In genomic region chr1:74374980-74375379, GRCm38 (mm10) we compare ENCODE assay signal across 14 mouse cellular contexts. TPM values are rescaled to one million over a fixed set of nuclear protein-coding genes. Genes with fewer than 3 reads are reported as not detected.
DNase-seq lines count a peak whose midpoint lies in the region; ATAC-seq and TF ChIP-seq lines count a peak whose summit lies in the region.
"Had no signal": no experiment of that assay in that cellular context is flagged by ENCODE, and none has a peak within 500 bp of the region (broad histone marks: within the 10 kb centered on the region; RNA-seq: fewer than 3 reads in every experiment).

Gene Slc11a1 (plus strand): TSS chr1:74375195.

- no peaks in the 10 kb centered on the region for H3K9me3 ChIP-seq in hindbrain, embryonic 15.5 days
- no peaks in the 10 kb centered on the region for H3K9me3 ChIP-seq in hindbrain, embryonic 10.5 days
- H3K9me3 ChIP-seq in ES-E14 (ENCODE audit: control insufficient read depth, insufficient read depth, low read depth, low read length) = no peaks in the 10 kb centered on the region
- no peaks in the 10 kb centered on the region for H3K9me3 ChIP-seq in lung, embryonic 15.5 days
- H3K9me3 ChIP-seq: limb, embryonic 13.5 days had no signal

- DNase-seq in hindbrain, embryonic 10.5 days (ENCODE audit: low spot score) = no peak
- no peak for DNase-seq in ES-E14 (ENCODE audit: low read depth, low spot score)
- DNase-seq in left cerebral cortex, adult 18-20 months (ENCODE audit: low spot score in 2 of 2) = no peak
- DNase-seq in thymus, adult 18-20 months = no peak
- no peak for DNase-seq in embryo, embryonic 9.5 days (ENCODE audit: extremely low spot score)
- DNase-seq: gastrocnemius, postnatal 36 days; kidney, postnatal 10 days had no signal

- H3K4me3 ChIP-seq in hindbrain, embryonic 15.5 days = no peak within 1 kb of the TSS
- no peak within 1 kb of the TSS for H3K4me3 ChIP-seq in hindbrain, embryonic 10.5 days
- no peak within 1 kb of the TSS for H3K4me3 ChIP-seq in ES-E14 (ENCODE audit: insufficient read depth in 1 of 2, low read depth in 1 of 2, low read length in 2 of 2, poor library complexity in 1 of 2, severe bottlenecking in 1 of 2)
- no peak within 1 kb of the TSS for H3K4me3 ChIP-seq in lung, embryonic 15.5 days
- H3K4me3 ChIP-seq: limb, embryonic 13.5 days had no signal

- WGBS in hindbrain, embryonic 15.5 days = 81% methylated on average over 8 of the region's 8 CpGs
- 83% methylated on average over 8 of the region's 8 CpGs for WGBS in hindbrain, embryonic 10.5 days
- 58% methylated on average over 8 of the region's 8 CpGs for WGBS in lung, embryonic 15.5 days

- H3K36me3 ChIP-seq in hindbrain, embryonic 15.5 days = no peaks in the 10 kb centered on the region
- H3K36me3 ChIP-seq in hindbrain, embryonic 10.5 days = no peaks in the 10 kb centered on the region
- no peaks in the 10 kb centered on the region for H3K36me3 ChIP-seq in ES-E14 (ENCODE audit: control insufficient read depth, insufficient read depth, low read length, poor library complexity, severe bottlenecking)
- no peaks in the 10 kb centered on the region for H3K36me3 ChIP-seq in lung, embryonic 15.5 days
- H3K36me3 ChIP-seq: limb, embryonic 13.5 days had no signal

- no peak within 1 kb of the TSS for H3K9ac ChIP-seq in hindbrain, embryonic 15.5 days
- no peak within 1 kb of the TSS for H3K9ac ChIP-seq in ES-E14 (ENCODE audit: insufficient read depth, low read depth, low read length, poor library complexity, severe bottlenecking)
- H3K9ac ChIP-seq in lung, embryonic 15.5 days = no peak within 1 kb of the TSS
- H3K9ac ChIP-seq: limb, embryonic 13.5 days had no signal

- in situ Hi-C loops in ES-E14 (cut with MboI; ENCODE audit: low sequenced_read_pairs in 2 of 2, unreplicated experiment in 2 of 2) = no loop called here

- 0 out of 2 replicates have a peak, but pooled peaks have one; percentile 34 for ATAC-seq in hindbrain, embryonic 15.5 days (ENCODE audit: low FRiP score, low read depth)
- ATAC-seq in common myeloid progenitor, adult 5-6 weeks (replicated peaks; ENCODE audit: low read depth, poor library complexity, severe bottlenecking) = peak; percentile 58
- ATAC-seq in lung, embryonic 15.5 days (ENCODE audit: borderline replicate concordance, extremely low read depth, low FRiP score, low TSS enrichment) = 0 out of 2 replicates have a peak, but pooled peaks have one; percentile 24
- ATAC-seq: forebrain, embryonic 14.5 days; hindbrain, postnatal 0 days; midbrain, embryonic 16.5 days had no signal

- no peaks in the 10 kb centered on the region for H3K4me1 ChIP-seq in hindbrain, embryonic 15.5 days (replicated peaks)
- H3K4me1 ChIP-seq in hindbrain, embryonic 10.5 days (replicated peaks) = peaks cover 23% of the 10 kb centered on the region
- peaks cover 0 to 10% of the 10 kb centered on the region in 2 experiments; a peak in 2 of 4 replicates for H3K4me1 ChIP-seq in ES-E14 (ENCODE audit: control insufficient read depth in 2 of 2, insufficient read depth in 2 of 2, low read length in 2 of 2, poor library complexity in 1 of 2)
- no peaks in the 10 kb centered on the region for H3K4me1 ChIP-seq in lung, embryonic 15.5 days

- H3K27me3 ChIP-seq in hindbrain, embryonic 15.5 days = no peaks in the 10 kb centered on the region
- no peaks in the 10 kb centered on the region for H3K27me3 ChIP-seq in hindbrain, embryonic 10.5 days (ENCODE audit: insufficient read depth, poor library complexity, severe bottlenecking)
- H3K27me3 ChIP-seq in lung, embryonic 15.5 days = no peaks in the 10 kb centered on the region
- H3K27me3 ChIP-seq: limb, embryonic 13.5 days had no signal

- H3K4me2 ChIP-seq in hindbrain, embryonic 15.5 days = no peak within 1 kb of the TSS
- no peak within 1 kb of the TSS for H3K4me2 ChIP-seq in lung, embryonic 15.5 days
- H3K4me2 ChIP-seq: limb, embryonic 13.5 days had no signal

- H3K27ac ChIP-seq in hindbrain, embryonic 15.5 days (replicated peaks) = no peak within 1 kb of the TSS
- no peak within 1 kb of the TSS for H3K27ac ChIP-seq in hindbrain, embryonic 10.5 days
- H3K27ac ChIP-seq in ES-E14 (ENCODE audit: insufficient read depth, low read depth, low read length, poor library complexity, severe bottlenecking) = no peak within 1 kb of the TSS
- no peak within 1 kb of the TSS for H3K27ac ChIP-seq in lung, embryonic 15.5 days
- H3K27ac ChIP-seq: hindbrain, postnatal 0 days; limb, embryonic 13.5 days had no signal

TF ChIP-seq in ES-E14, 5 proteins besides CTCF, POLR2A, EP300 and RAD21:
- no peak for TF ChIP-seq HCFC1 (IDR thresholded peaks at IDR 0.05; ENCODE audit: borderline replicate concordance, insufficient read depth, low read length)
- no peak for TF ChIP-seq ZNF384 (IDR thresholded peaks at IDR 0.05; ENCODE audit: low read depth, low read length)
- TF ChIP-seq MAFK (IDR thresholded peaks at IDR 0.05; ENCODE audit: insufficient read depth, low read depth, low read length) = no peak
- TF ChIP-seq CHD2 (IDR thresholded peaks at IDR 0.05; ENCODE audit: low read depth, low read length) = no peak
- TF ChIP-seq ZC3H11A (IDR thresholded peaks at IDR 0.05; ENCODE audit: borderline replicate concordance, low read depth, low read length) = no peak
TF ChIP-seq in ES-E14: peak in this region for 0.

RNA-seq across cellular contexts. Expression of gene Slc11a1, which starts in this region (rescaled TPM):
- polyA plus RNA-seq in hindbrain, embryonic 15.5 days (2015; fragmentation: Nextera tagmentation; extraction: Ambion mirVana) = 2.9 and 3.4 TPM in 2 replicates
- 1.8 and 3.0 TPM in 2 replicates for polyA plus RNA-seq in hindbrain, embryonic 10.5 days (2016; fragmentation: Nextera tagmentation; extraction: Ambion mirVana)
- 19.9 and 44.4 TPM in 2 replicates for total RNA-seq in ES-E14 (2012; rRNA removed)
- total RNA-seq in common myeloid progenitor, adult 5-6 weeks (2017) = 1.2 and 2.1 TPM in 2 replicates
- 4.5 and 4.6 TPM in 2 replicates for polyA plus RNA-seq in lung, embryonic 15.5 days (2015; fragmentation: Nextera tagmentation; extraction: Ambion mirVana)
- 1 to 10 TPM; 3.8 to 5.5 TPM for total RNA-seq in left cerebral cortex, adult 18-20 months (2021)
